ENCODE assay signal across 13 mouse cellular contexts in genomic region chr7:25647574-25648123, GRCm38 (mm10). TPM values are rescaled to one million over a fixed set of nuclear protein-coding genes. Genes with fewer than 3 reads are reported as not detected.
DNase-seq lines count a peak whose midpoint lies in the region; ATAC-seq and TF ChIP-seq lines count a peak whose summit lies in the region.
"Had no signal": no experiment of that assay in that cellular context is flagged by ENCODE, and none has a peak within 500 bp of the region (broad histone marks: within the 10 kb centered on the region; RNA-seq: fewer than 3 reads in every experiment).

No protein-coding gene starts in this region.

- ATAC-seq in midbrain, embryonic 11.5 days (ENCODE audit: low FRiP score) = no peak
- ATAC-seq in midbrain, postnatal 0 days (ENCODE audit: low FRiP score) = no peak
- ATAC-seq in forebrain, embryonic 14.5 days = no peak

- WGBS in midbrain, embryonic 11.5 days = 64% methylated on average over 5 of the region's 5 CpGs
- 61% methylated on average over 5 of the region's 5 CpGs for WGBS in midbrain, postnatal 0 days
- 60% methylated on average over 5 of the region's 5 CpGs for WGBS in small intestine, adult 2 months
- WGBS in forebrain, embryonic 14.5 days = 60% methylated on average over 5 of the region's 5 CpGs

- intact Hi-C loops in gastrocnemius, adult 2 months (cut with DNase I) = no loop called here

- H3K27ac ChIP-seq in gastrocnemius, adult 2 months = 0 out of 2 replicates have a peak overlapping the region, but pooled peaks have one; percentile 16
- H3K27ac ChIP-seq in midbrain, embryonic 11.5 days (ENCODE audit: low read depth, low read length) = no peak overlapping the region
- H3K27ac ChIP-seq in midbrain, postnatal 0 days (ENCODE audit: low read depth, low read length) = no peak overlapping the region
- H3K27ac ChIP-seq in small intestine, adult 2 months (ENCODE audit: insufficient read depth, low read depth, low read length) = no peak overlapping the region; the same call in 1 of the 2 replicates
- no peak overlapping the region for H3K27ac ChIP-seq in forebrain, embryonic 14.5 days (ENCODE audit: low read depth, low read length)
- H3K27ac ChIP-seq: heart, embryonic 15.5 days; limb, embryonic 13.5 days had no signal

- H3K27me3 ChIP-seq in midbrain, embryonic 11.5 days (ENCODE audit: control insufficient read depth, insufficient read depth, low read length) = no peaks in the 10 kb centered on the region
- H3K27me3 ChIP-seq in midbrain, postnatal 0 days (ENCODE audit: insufficient read depth, low read length) = no peaks in the 10 kb centered on the region
- H3K27me3 ChIP-seq in small intestine, adult 2 months (ENCODE audit: control insufficient read depth, insufficient read depth, low read length) = no peaks in the 10 kb centered on the region
- H3K27me3 ChIP-seq in forebrain, embryonic 14.5 days (replicated peaks; ENCODE audit: control insufficient read depth, insufficient read depth, low read length) = no peaks in the 10 kb centered on the region
- H3K27me3 ChIP-seq: heart, embryonic 15.5 days; limb, embryonic 13.5 days had no signal

- no peak overlapping the region for H3K9ac ChIP-seq in midbrain, embryonic 11.5 days (ENCODE audit: low read length)
- no peak overlapping the region for H3K9ac ChIP-seq in midbrain, postnatal 0 days (replicated peaks; ENCODE audit: low read length, poor library complexity, severe bottlenecking)
- no peak overlapping the region for H3K9ac ChIP-seq in forebrain, embryonic 14.5 days (ENCODE audit: low read length)
- H3K9ac ChIP-seq: heart, embryonic 15.5 days; limb, embryonic 13.5 days had no signal

- H3K9me3 ChIP-seq in midbrain, embryonic 11.5 days (ENCODE audit: control insufficient read depth, low read length) = no peaks in the 10 kb centered on the region
- no peaks in the 10 kb centered on the region for H3K9me3 ChIP-seq in midbrain, postnatal 0 days (ENCODE audit: low read length)
- H3K9me3 ChIP-seq in forebrain, embryonic 14.5 days (replicated peaks; ENCODE audit: control insufficient read depth, low read length) = no peaks in the 10 kb centered on the region
- H3K9me3 ChIP-seq: heart, embryonic 15.5 days; limb, embryonic 13.5 days had no signal

- no peak for TF ChIP-seq CTCF in gastrocnemius, adult 2 months (IDR thresholded peaks at IDR 0.05)
- TF ChIP-seq CTCF in midbrain, postnatal 0 days (IDR thresholded peaks at IDR 0.05) = no peak
- peak; percentile 28; the same call in 1 of the 2 replicates for TF ChIP-seq CTCF in small intestine, adult 2 months (IDR thresholded peaks at IDR 0.05; ENCODE audit: extremely low read depth, insufficient read length, insufficient replicate concordance, low read depth, low read length)

- no peak for TF ChIP-seq POLR2A in small intestine, adult 2 months (IDR thresholded peaks at IDR 0.05; ENCODE audit: low read depth, low read length)

- H3K4me3 ChIP-seq in gastrocnemius, adult 2 months = no peak overlapping the region
- H3K4me3 ChIP-seq in midbrain, embryonic 11.5 days (ENCODE audit: low read depth, low read length) = no peak overlapping the region
- no peak overlapping the region for H3K4me3 ChIP-seq in midbrain, postnatal 0 days (ENCODE audit: low read depth, low read length)
- no peak overlapping the region for H3K4me3 ChIP-seq in small intestine, adult 2 months (ENCODE audit: low read depth, low read length)
- no peak overlapping the region for H3K4me3 ChIP-seq in forebrain, embryonic 14.5 days (ENCODE audit: low read depth, low read length)
- H3K4me3 ChIP-seq: heart, embryonic 15.5 days; limb, embryonic 13.5 days had no signal

- H3K4me2 ChIP-seq in midbrain, embryonic 11.5 days = no peak overlapping the region
- H3K4me2 ChIP-seq in midbrain, postnatal 0 days (ENCODE audit: low read depth, low read length, poor library complexity, severe bottlenecking) = no peak overlapping the region
- no peak overlapping the region for H3K4me2 ChIP-seq in forebrain, embryonic 14.5 days (ENCODE audit: low read length)
- H3K4me2 ChIP-seq: heart, embryonic 15.5 days; limb, embryonic 13.5 days had no signal

- DNase-seq in gastrocnemius, adult 2 months = no peak
- no peak for DNase-seq in gastrocnemius, postnatal 10 days
- DNase-seq in midbrain, embryonic 11.5 days (ENCODE audit: low spot score, missing footprints) = peak; percentile 53
- no peak for DNase-seq in midbrain, postnatal 0 days (ENCODE audit: low spot score)
- DNase-seq in urinary bladder, postnatal 14 days (ENCODE audit: low spot score) = no peak
- DNase-seq in forebrain, embryonic 14.5 days (ENCODE audit: low spot score) = no peak
- no peak for DNase-seq in left cerebral cortex, adult 18-20 months (ENCODE audit: low spot score in 2 of 2)
- DNase-seq: adrenal gland, postnatal 36 days; kidney, postnatal 25 days; right cerebral cortex, postnatal 14 days had no signal

- no peaks in the 10 kb centered on the region for H3K4me1 ChIP-seq in midbrain, embryonic 11.5 days (ENCODE audit: control insufficient read depth, insufficient read depth, low read length)
- no peaks in the 10 kb centered on the region for H3K4me1 ChIP-seq in midbrain, postnatal 0 days (ENCODE audit: insufficient read depth, low read length)
- no peaks in the 10 kb centered on the region; the same call in 1 of the 2 replicates for H3K4me1 ChIP-seq in small intestine, adult 2 months (ENCODE audit: control insufficient read depth, insufficient read depth, insufficient read length, low read length)
- no peaks in the 10 kb centered on the region for H3K4me1 ChIP-seq in forebrain, embryonic 14.5 days (ENCODE audit: control insufficient read depth, insufficient read depth, low read length)
- H3K4me1 ChIP-seq: limb, embryonic 13.5 days had no signal

- H3K36me3 ChIP-seq in midbrain, embryonic 11.5 days (ENCODE audit: control insufficient read depth, insufficient read depth, low read length) = no peaks in the 10 kb centered on the region
- 0 out of 2 replicates have a peak, but pooled peaks cover 5% of the 10 kb centered on the region for H3K36me3 ChIP-seq in midbrain, postnatal 0 days (ENCODE audit: insufficient read depth, low read length)
- H3K36me3 ChIP-seq in small intestine, adult 2 months (ENCODE audit: control insufficient read depth, insufficient read depth, low read length) = 0 out of 2 replicates have a peak, but pooled peaks cover 2% of the 10 kb centered on the region
- H3K36me3 ChIP-seq in forebrain, embryonic 14.5 days (ENCODE audit: control insufficient read depth, insufficient read depth, low read length) = no peaks in the 10 kb centered on the region
- H3K36me3 ChIP-seq: heart, embryonic 15.5 days had no signal

RNA-seq across cellular contexts. Expression of gene Bckdha, which starts 11.1 kb away (rescaled TPM):
- total RNA-seq in gastrocnemius, adult 2 months (2021) = 100 to 1,000 TPM; 103 to 152 TPM
- total RNA-seq in gastrocnemius, postnatal 10 days (2021) = 10 to 100 TPM; 51.9 to 60.8 TPM
- 30.0 and 35.4 TPM in 2 replicates for polyA plus RNA-seq in midbrain, embryonic 11.5 days (2014; fragmentation: Nextera tagmentation; extraction: Ambion mirVana)
- 64.9 and 78.2 TPM in 2 replicates for total RNA-seq in midbrain, postnatal 0 days (2014; rRNA removed)
- polyA plus RNA-seq in midbrain, postnatal 0 days (2015; fragmentation: Nextera tagmentation; extraction: Ambion mirVana) = 40.7 and 50.9 TPM in 2 replicates
- polyA plus RNA-seq in small intestine, adult 2 months (2012; rRNA removed) = 75.8 and 98.5 TPM in 2 replicates
- 65.1 and 69.7 TPM in 2 replicates for polyA plus RNA-seq in forebrain, embryonic 14.5 days (2014; fragmentation: Nextera tagmentation; extraction: Ambion mirVana)
- 10 to 100 TPM; 35.7 to 40.7 TPM for total RNA-seq in left cerebral cortex, adult 18-20 months (2021)

RNA-seq across cellular contexts. Expression of gene Exosc5, which starts 11.3 kb away (rescaled TPM):
- 10 to 100 TPM; 24.1 to 24.3 TPM for total RNA-seq in gastrocnemius, adult 2 months (2021)
- 10 to 100 TPM; 23.6 to 26.0 TPM for total RNA-seq in gastrocnemius, postnatal 10 days (2021)
- polyA plus RNA-seq in midbrain, embryonic 11.5 days (2014; fragmentation: Nextera tagmentation; extraction: Ambion mirVana) = 40.2 and 46.4 TPM in 2 replicates
- total RNA-seq in midbrain, postnatal 0 days (2014; rRNA removed) = 19.7 and 29.4 TPM in 2 replicates
- polyA plus RNA-seq in midbrain, postnatal 0 days (2015; fragmentation: Nextera tagmentation; extraction: Ambion mirVana) = 27.3 and 29.5 TPM in 2 replicates
- polyA plus RNA-seq in small intestine, adult 2 months (2012; rRNA removed) = 31.7 and 64.7 TPM in 2 replicates
- polyA plus RNA-seq in forebrain, embryonic 14.5 days (2014; fragmentation: Nextera tagmentation; extraction: Ambion mirVana) = 49.4 and 53.9 TPM in 2 replicates
- 10 to 100 TPM; 23.5 to 24.4 TPM for total RNA-seq in left cerebral cortex, adult 18-20 months (2021)

RNA-seq across cellular contexts. Expression of gene B3gnt8, which starts 21.2 kb away (rescaled TPM):
- 1 to 10 TPM; 1.5 to 1.6 TPM for total RNA-seq in gastrocnemius, adult 2 months (2021)
- total RNA-seq in gastrocnemius, postnatal 10 days (2021) = 1 to 10 TPM; 1.9 to 2.5 TPM
- 0.36 and 0.65 TPM in 2 replicates for polyA plus RNA-seq in midbrain, embryonic 11.5 days (2014; fragmentation: Nextera tagmentation; extraction: Ambion mirVana)
- 0.80 and 1.4 TPM in 2 replicates for total RNA-seq in midbrain, postnatal 0 days (2014; rRNA removed)
- 0.62 and 0.97 TPM in 2 replicates for polyA plus RNA-seq in midbrain, postnatal 0 days (2015; fragmentation: Nextera tagmentation; extraction: Ambion mirVana)
- 4.7 and 8.2 TPM in 2 replicates for polyA plus RNA-seq in small intestine, adult 2 months (2012; rRNA removed)
- 0.43 and 0.58 TPM in 2 replicates for polyA plus RNA-seq in forebrain, embryonic 14.5 days (2014; fragmentation: Nextera tagmentation; extraction: Ambion mirVana)
- total RNA-seq in left cerebral cortex, adult 18-20 months (2021) = 1 to 10 TPM in 1 of 2 experiments, under 1 TPM in 1; 0.86 to 1.0 TPM

RNA-seq across cellular contexts. Expression of gene Tmem91, which starts 27.3 kb away (rescaled TPM):
- total RNA-seq in gastrocnemius, adult 2 months (2021) = not detected
- under 1 TPM; 0.45 to 0.47 TPM for total RNA-seq in gastrocnemius, postnatal 10 days (2021)
- 0.99 and 1.6 TPM in 2 replicates for polyA plus RNA-seq in midbrain, embryonic 11.5 days (2014; fragmentation: Nextera tagmentation; extraction: Ambion mirVana)
- total RNA-seq in midbrain, postnatal 0 days (2014; rRNA removed) = 60.8 and 94.4 TPM in 2 replicates
- 186 and 200 TPM in 2 replicates for polyA plus RNA-seq in midbrain, postnatal 0 days (2015; fragmentation: Nextera tagmentation; extraction: Ambion mirVana)
- 0.23 and 0.25 TPM in 2 replicates for polyA plus RNA-seq in small intestine, adult 2 months (2012; rRNA removed)
- 11.1 and 16.4 TPM in 2 replicates for polyA plus RNA-seq in forebrain, embryonic 14.5 days (2014; fragmentation: Nextera tagmentation; extraction: Ambion mirVana)
- 10 to 100 TPM; 23.6 to 26.5 TPM for total RNA-seq in left cerebral cortex, adult 18-20 months (2021)
- total RNA-seq: adrenal gland, postnatal 36 days had no signal

RNA-seq across cellular contexts. Expression of gene Dmac2, which starts 28.4 kb away (rescaled TPM):
- total RNA-seq in gastrocnemius, adult 2 months (2021) = 10 to 100 TPM; 33.7 to 54.2 TPM
- total RNA-seq in gastrocnemius, postnatal 10 days (2021) = 10 to 100 TPM; 24.8 to 24.9 TPM
- polyA plus RNA-seq in midbrain, embryonic 11.5 days (2014; fragmentation: Nextera tagmentation; extraction: Ambion mirVana) = 22.0 and 24.6 TPM in 2 replicates
- total RNA-seq in midbrain, postnatal 0 days (2014; rRNA removed) = 54.3 and 58.1 TPM in 2 replicates
- 47.5 and 50.6 TPM in 2 replicates for polyA plus RNA-seq in midbrain, postnatal 0 days (2015; fragmentation: Nextera tagmentation; extraction: Ambion mirVana)
- polyA plus RNA-seq in small intestine, adult 2 months (2012; rRNA removed) = 47.3 and 74.8 TPM in 2 replicates
- polyA plus RNA-seq in forebrain, embryonic 14.5 days (2014; fragmentation: Nextera tagmentation; extraction: Ambion mirVana) = 29.9 and 36.0 TPM in 2 replicates
- total RNA-seq in left cerebral cortex, adult 18-20 months (2021) = 10 to 100 TPM; 49.6 to 52.2 TPM
